Mouse (Mus musculus): ENCODE results near the gene Gm6871. TPM values are rescaled to one million over a fixed set of nuclear protein-coding genes. Genes with fewer than 3 reads are reported as not detected.

The Gm6871 gene
- polyA plus RNA-seq (2012; rRNA removed): not detected in 2 replicates

DNA sequence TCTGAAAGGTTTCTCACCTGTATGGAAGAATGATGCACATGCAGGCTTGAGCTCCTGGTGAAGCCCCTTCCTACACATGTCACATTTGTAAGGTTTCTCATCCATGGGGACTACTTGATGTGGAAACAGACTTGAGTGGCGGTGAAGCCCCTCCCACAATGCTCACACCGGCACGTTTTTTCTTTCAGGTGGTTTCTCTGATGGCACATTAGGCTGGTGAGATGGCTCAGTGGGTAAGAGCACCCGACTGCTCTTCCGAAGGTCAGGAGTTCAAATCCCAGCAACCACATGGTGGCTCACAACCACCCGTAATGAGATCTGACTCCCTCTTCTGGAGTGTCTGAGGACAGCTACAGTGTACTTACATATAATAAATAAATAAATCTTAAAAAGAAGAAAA, at the start of gene Gm6871:
TSS of gene Gm6871 (minus strand) at position 101 of the 400 bp plus-strand sequence.

DNA sequence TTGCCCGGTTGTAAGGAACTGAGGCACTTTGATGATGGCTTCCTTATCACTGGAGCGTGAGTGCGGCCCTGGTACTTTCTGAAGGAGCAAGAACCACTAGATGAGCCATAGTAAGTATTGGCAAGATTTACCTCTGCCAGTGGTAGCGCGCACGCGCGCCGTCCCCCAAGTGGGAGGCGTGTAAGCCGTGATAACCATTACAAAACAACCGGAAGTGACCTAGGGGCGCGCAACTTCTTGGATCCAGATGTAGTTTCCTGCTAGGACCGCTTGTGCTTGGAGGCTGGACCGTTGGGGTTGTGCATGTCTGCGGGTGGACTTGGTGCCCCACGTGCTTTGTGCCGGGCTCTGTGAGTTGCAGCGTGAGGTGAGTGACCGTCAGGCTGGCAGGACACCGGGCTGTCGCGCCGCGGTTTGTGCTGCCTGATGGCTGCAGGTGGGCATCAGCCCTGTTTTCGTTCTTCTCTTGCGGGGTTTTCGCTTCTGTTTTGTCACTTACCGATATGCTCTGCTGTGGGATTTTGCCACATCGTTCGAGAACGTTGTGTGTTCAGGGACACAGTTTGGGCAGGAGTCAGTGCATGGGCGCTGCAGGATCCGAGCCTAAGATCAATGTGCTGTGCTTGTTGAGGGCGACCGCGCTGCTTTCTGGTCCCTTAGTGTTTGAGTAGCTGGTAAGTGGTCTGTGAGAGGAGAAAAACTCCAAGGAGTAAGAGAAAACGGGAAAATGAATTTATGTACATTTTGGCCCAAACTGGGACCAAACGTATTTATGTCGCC, 25.8 kb upstream of the Gm6871 start, which contains the start of gene 2610021A01Rik:
TSS of gene 2610021A01Rik (plus strand) at position 197 of the 780 bp plus-strand sequence.

DNA sequence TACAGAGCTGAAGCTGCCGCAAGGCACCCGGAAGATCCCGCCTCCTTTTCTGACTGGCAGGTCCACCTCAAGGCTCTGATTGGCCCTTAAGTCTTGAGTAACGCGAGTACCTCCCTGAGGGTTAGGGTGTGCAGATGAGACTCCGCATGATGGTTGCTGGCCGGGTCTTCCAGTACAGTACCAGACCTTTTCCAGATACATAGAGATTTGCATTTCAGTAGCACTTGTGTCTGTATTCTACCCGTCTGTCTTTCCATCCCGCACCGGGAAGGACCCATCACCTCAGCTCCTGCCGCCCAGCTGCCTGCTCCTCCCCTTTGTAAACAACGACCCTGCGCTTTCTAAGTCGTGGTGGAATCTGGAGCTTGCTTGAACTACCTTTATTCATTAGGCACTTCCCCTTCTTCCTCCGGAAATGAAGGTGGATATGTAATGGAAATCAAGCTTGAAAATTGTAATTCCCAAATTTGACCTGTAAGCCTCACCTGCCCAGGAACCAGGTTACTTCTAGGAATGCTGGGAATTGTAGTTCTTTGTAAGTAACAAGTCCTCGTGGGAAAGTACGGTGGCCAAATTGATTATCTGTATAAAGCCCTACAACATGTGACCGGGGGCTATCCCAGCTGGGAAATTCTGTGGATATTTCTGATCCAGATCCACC, 73.9 kb downstream of the Gm6871 start, which contains the start of the genes Gm20449 and AW146154:
TSS of gene Gm20449 (minus strand) at position 29 of the 661 bp plus-strand sequence.
TSS of gene AW146154 (minus strand) at position 502 of the 661 bp plus-strand sequence.

Other genes starting within 250 kb of the Gm6871 start
- gene AI987944, start 180.3 kb downstream of the Gm6871 start, polyA plus RNA-seq (2012; rRNA removed): 1.9 and 2.4 TPM in 2 replicates
- gene Vmn2r57, start 125.0 kb downstream of the Gm6871 start, polyA plus RNA-seq (2012; rRNA removed): 0.13 and 0.14 TPM in 2 replicates
- 0.10 TPM in 1 of 2 replicates, not detected in the other for gene Gm20449, start 74.2 kb downstream of the Gm6871 start, polyA plus RNA-seq (2012; rRNA removed)
- gene AW146154, start 73.8 kb downstream of the Gm6871 start, polyA plus RNA-seq (2012; rRNA removed): 3.2 and 3.4 TPM in 2 replicates
- 2.2 and 3.6 TPM in 2 replicates for gene 2610021A01Rik, start 25.6 kb upstream of the Gm6871 start, polyA plus RNA-seq (2012; rRNA removed)
- 0.28 and 0.35 TPM in 2 replicates for gene Zfp788, start 59.5 kb upstream of the Gm6871 start, polyA plus RNA-seq (2012; rRNA removed)

Data from ovary, adult 2 months (tissue).